Mouse (Mus musculus): ENCODE measurements at regions not wholly inside any gene's neighbourhood (a gene's known extent, or its start where the extent isn't known, plus 50 kb on each side); places are given as distances from the start of the nearest gene placed in this dataset.

DNA sequence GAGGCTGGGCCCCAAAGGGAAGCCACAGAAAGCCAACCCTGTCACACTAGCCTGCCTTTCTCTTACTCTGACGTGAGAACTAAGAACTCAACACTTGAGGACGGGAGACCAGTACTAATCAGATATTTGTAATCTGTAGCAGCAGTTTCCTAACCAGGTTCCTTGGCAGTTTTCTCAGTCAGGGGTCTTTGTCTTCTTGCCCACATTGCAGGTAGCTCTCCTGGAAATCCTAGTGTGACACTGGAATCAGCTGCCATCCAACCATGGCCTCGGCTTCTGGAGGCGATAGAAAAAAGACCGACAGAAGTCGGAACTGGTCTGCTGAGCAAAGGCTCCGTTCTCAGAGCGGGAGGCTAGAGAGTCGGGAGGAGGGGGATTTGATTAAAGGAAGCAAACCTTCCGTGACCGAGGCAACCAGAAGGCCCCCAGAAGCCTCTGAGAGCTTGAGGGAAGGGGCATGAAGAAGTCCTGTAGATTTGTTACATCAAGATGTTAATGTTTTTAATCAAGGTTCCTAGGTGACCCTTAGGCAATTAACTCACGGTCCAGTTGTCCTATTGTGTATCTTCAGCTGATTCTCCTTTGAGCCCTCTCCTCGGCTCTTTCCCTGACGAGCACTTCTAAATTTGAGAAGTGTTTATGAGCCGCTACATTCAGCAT, 284.2 kb downstream of the Ndfip2 start:
- TF ChIP-seq POLR2A (IDR thresholded peaks at IDR 0.05; ENCODE audit: borderline replicate concordance, extremely low read depth, insufficient read depth, insufficient read length, poor library complexity, severe bottlenecking) (no peak), CTCF (IDR thresholded peaks at IDR 0.05; ENCODE audit: borderline replicate concordance, extremely low read depth, insufficient read depth, insufficient read length) (no peak)
- DNase-seq (ENCODE audit: low read depth), result peak; percentile 84

DNA sequence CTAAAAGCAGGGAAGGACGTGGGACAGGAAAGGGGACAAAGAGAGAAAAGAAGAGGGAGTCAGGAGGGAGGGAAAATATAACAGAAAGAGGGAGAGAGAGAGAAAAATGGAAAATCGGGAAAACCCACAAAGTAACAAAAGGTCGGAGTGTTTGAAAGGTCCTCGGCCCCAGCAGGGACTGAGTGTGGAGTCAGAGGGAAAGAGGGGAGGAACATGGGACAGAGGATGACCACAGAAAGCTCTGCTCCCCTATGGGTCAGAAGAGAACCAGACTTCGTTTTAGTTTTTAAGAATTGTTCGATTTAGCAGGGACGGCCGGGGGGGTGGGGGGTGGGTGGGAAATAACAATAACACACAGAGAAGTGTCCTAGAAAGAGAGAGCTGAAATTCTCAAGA, 283.7 kb downstream of the Ndfip2 start:
- DNase-seq (ENCODE audit: low read depth), result no peak
- TF ChIP-seq CTCF (IDR thresholded peaks at IDR 0.05; ENCODE audit: borderline replicate concordance, extremely low read depth, insufficient read depth, insufficient read length) (no peak), POLR2A (IDR thresholded peaks at IDR 0.05; ENCODE audit: borderline replicate concordance, extremely low read depth, insufficient read depth, insufficient read length, poor library complexity, severe bottlenecking) (no peak)

- no peak for DNase-seq (ENCODE audit: low read depth)
- TF ChIP-seq POLR2A (IDR thresholded peaks at IDR 0.05; ENCODE audit: borderline replicate concordance, extremely low read depth, insufficient read depth, insufficient read length, poor library complexity, severe bottlenecking) (no peak), CTCF (IDR thresholded peaks at IDR 0.05; ENCODE audit: borderline replicate concordance, extremely low read depth, insufficient read depth, insufficient read length) (no peak)
These were observed 273.9 kb downstream of the Ndfip2 start for GRCm38 (mm10) chr14:105532168-105532745.

DNA sequence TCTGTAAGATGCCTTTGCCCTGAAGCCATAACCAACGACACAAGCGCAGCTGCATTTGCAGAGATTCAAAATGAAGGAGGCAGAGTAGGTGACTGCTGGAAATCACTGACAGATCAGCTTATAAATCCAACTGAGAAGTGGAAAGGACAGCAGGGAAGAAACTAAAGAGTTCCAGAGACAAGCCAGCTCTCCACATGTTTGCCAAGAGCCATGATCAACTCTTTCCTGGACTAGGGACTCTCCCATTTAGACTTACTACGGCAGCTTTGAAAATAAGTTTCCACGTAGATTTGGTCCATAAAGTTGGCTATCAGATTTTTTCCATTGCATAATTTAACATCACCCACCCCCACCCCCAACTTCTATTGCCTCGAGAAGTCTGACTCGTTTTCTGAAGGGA, 269.7 kb downstream of the Ndfip2 start:
- DNase-seq (ENCODE audit: low read depth), result no peak
- TF ChIP-seq POLR2A (IDR thresholded peaks at IDR 0.05; ENCODE audit: borderline replicate concordance, extremely low read depth, insufficient read depth, insufficient read length, poor library complexity, severe bottlenecking) (no peak), CTCF (IDR thresholded peaks at IDR 0.05; ENCODE audit: borderline replicate concordance, extremely low read depth, insufficient read depth, insufficient read length) (no peak)

- TF ChIP-seq POLR2A (IDR thresholded peaks at IDR 0.05; ENCODE audit: borderline replicate concordance, extremely low read depth, insufficient read depth, insufficient read length, poor library complexity, severe bottlenecking) (no peak), CTCF (IDR thresholded peaks at IDR 0.05; ENCODE audit: borderline replicate concordance, extremely low read depth, insufficient read depth, insufficient read length) (no peak)
- no peak for DNase-seq (ENCODE audit: low read depth)
These were observed 265.5 kb downstream of the Ndfip2 start for GRCm38 (mm10) chr14:105523849-105524248.

- DNase-seq (ENCODE audit: low read depth), result no peak
- no peak for TF ChIP-seq POLR2A (IDR thresholded peaks at IDR 0.05; ENCODE audit: borderline replicate concordance, extremely low read depth, insufficient read depth, insufficient read length, poor library complexity, severe bottlenecking)
- no peak for TF ChIP-seq CTCF (IDR thresholded peaks at IDR 0.05; ENCODE audit: borderline replicate concordance, extremely low read depth, insufficient read depth, insufficient read length)
These were observed 263.9 kb downstream of the Ndfip2 start for GRCm38 (mm10) chr14:105522279-105522678.

- TF ChIP-seq POLR2A (IDR thresholded peaks at IDR 0.05; ENCODE audit: borderline replicate concordance, extremely low read depth, insufficient read depth, insufficient read length, poor library complexity, severe bottlenecking), result no peak
- no peak for TF ChIP-seq CTCF (IDR thresholded peaks at IDR 0.05; ENCODE audit: borderline replicate concordance, extremely low read depth, insufficient read depth, insufficient read length)
- DNase-seq (ENCODE audit: low read depth), result no peak
These were observed 260.3 kb downstream of the Ndfip2 start for GRCm38 (mm10) chr14:105518706-105519105.

DNA sequence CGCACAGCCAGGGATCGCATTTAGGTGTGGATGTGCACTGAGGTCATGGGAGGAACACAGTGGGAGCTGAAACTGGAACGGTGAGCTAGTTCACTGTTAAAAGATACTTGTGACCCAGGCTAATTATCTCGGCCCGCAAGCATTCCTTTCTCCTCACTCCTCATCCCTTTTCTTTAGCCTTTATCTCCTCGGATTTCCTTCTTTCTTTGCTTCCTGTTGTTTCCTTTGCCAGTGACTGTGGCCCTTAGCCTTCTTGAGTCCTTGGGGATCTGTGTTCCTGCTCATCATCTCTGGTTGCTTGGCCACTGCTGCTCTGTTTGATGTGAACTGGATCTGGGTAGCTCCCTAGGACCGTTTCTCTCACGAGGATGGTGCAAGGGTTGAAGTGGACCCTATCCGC, 256.0 kb downstream of the Ndfip2 start:
- no peak for TF ChIP-seq CTCF (IDR thresholded peaks at IDR 0.05; ENCODE audit: borderline replicate concordance, extremely low read depth, insufficient read depth, insufficient read length)
- no peak for DNase-seq (ENCODE audit: low read depth)

- peak; percentile 71 for DNase-seq (ENCODE audit: low read depth)
- TF ChIP-seq CTCF (IDR thresholded peaks at IDR 0.05; ENCODE audit: borderline replicate concordance, extremely low read depth, insufficient read depth, insufficient read length) (no peak), POLR2A (IDR thresholded peaks at IDR 0.05; ENCODE audit: borderline replicate concordance, extremely low read depth, insufficient read depth, insufficient read length, poor library complexity, severe bottlenecking) (no peak)
These were observed 254.7 kb downstream of the Ndfip2 start for GRCm38 (mm10) chr14:105512914-105513677.

- DNase-seq (ENCODE audit: low read depth), result no peak
- no peak for TF ChIP-seq CTCF (IDR thresholded peaks at IDR 0.05; ENCODE audit: borderline replicate concordance, extremely low read depth, insufficient read depth, insufficient read length)
- no peak for TF ChIP-seq POLR2A (IDR thresholded peaks at IDR 0.05; ENCODE audit: borderline replicate concordance, extremely low read depth, insufficient read depth, insufficient read length, poor library complexity, severe bottlenecking)
These were observed 253.5 kb downstream of the Ndfip2 start for GRCm38 (mm10) chr14:105511826-105512225.

DNA sequence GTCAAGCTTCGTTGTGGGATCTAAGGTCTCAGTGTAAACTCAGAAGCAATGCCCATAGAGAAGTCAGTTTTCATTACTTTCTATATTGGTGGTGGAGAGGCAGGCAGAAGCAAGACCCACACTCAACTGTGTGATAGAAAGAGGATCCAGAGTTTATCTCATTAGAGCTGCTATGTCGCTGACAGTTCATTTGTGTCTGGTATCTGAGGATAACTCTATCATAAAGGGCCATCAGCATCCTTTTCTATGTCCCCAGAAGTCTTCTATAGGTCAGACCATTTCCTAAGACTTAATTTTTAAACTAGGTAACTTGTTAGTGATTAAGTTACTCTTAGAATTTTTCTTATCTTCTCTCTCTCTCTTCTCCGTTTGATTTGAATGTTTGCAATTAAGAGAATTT, 252.8 kb downstream of the Ndfip2 start:
- DNase-seq (ENCODE audit: low read depth), result no peak
- TF ChIP-seq POLR2A (IDR thresholded peaks at IDR 0.05; ENCODE audit: borderline replicate concordance, extremely low read depth, insufficient read depth, insufficient read length, poor library complexity, severe bottlenecking) (no peak), CTCF (IDR thresholded peaks at IDR 0.05; ENCODE audit: borderline replicate concordance, extremely low read depth, insufficient read depth, insufficient read length) (no peak)

GRCm38 (mm10) chr14:105505261-105505660, 246.9 kb downstream of the Ndfip2 start:
- no peak for DNase-seq (ENCODE audit: low read depth)
- TF ChIP-seq POLR2A (IDR thresholded peaks at IDR 0.05; ENCODE audit: borderline replicate concordance, extremely low read depth, insufficient read depth, insufficient read length, poor library complexity, severe bottlenecking) (no peak), CTCF (IDR thresholded peaks at IDR 0.05; ENCODE audit: borderline replicate concordance, extremely low read depth, insufficient read depth, insufficient read length) (no peak)

Measured in brain, embryonic 14.5 days (tissue).